Mouse (Mus musculus) liver, embryonic 12.5 days (tissue): ENCODE measurements around the gene Sox5. TPM values are rescaled to one million over a fixed set of nuclear protein-coding genes. Genes with fewer than 3 reads are reported as not detected.

Experiments
- ATAC-seq: fragments of 200-750 bp; cut with Nextera tagmentation; 2 replicates; pipeline ENCODE4 v1.8.0; 2017; ENCODE audit warnings: moderate number of reproducible peaks, mild to moderate bottlenecking, moderate library complexity
- H3K27ac ChIP-seq: fragments of 300-500 bp; sonication (generic); 2 replicates; pipeline ENCODE4 v1.5.1; 2016; ENCODE audit warnings: mild to moderate bottlenecking
- H3K27me3 ChIP-seq: fragments of 300-500 bp; sonication (generic); replicated peaks from 2 replicates; pipeline ENCODE4 v1.6.1; 2016; ENCODE audit warnings: mild to moderate bottlenecking, moderate library complexity
- H3K36me3 ChIP-seq: fragments of 300-500 bp; sonication (generic); 2 replicates; pipeline ENCODE4 v1.6.1; 2016; ENCODE audit warnings: mild to moderate bottlenecking, moderate library complexity
- H3K4me1 ChIP-seq: fragments of 300-500 bp; sonication (generic); 2 replicates; pipeline ENCODE4 v1.6.1; 2016
- H3K4me2 ChIP-seq: fragments of 300-500 bp; sonication (generic); 2 replicates; pipeline ENCODE4 v1.6.1; 2016; ENCODE audit warnings: mild to moderate bottlenecking, moderate library complexity
- H3K4me3 ChIP-seq: fragments of 300-500 bp; sonication (generic); 2 replicates; pipeline ENCODE4 v1.5.1; 2016; ENCODE audit warnings: mild to moderate bottlenecking, moderate library complexity
- H3K9ac ChIP-seq: fragments of 300-500 bp; sonication (generic); 2 replicates; pipeline ENCODE4 v1.6.1; 2016; ENCODE audit warnings: mild to moderate bottlenecking, moderate library complexity
- H3K9me3 ChIP-seq: fragments of 300-500 bp; sonication (generic); replicated peaks from 2 replicates; pipeline ENCODE4 v1.6.1; 2016; ENCODE audit warnings: mild to moderate bottlenecking, moderate library complexity
- WGBS: fragments of 180-500 bp; shearing (Covaris S2); methylation state at CpG from one replicate; pipeline ENCODE4 v1.1.7; 2016; ENCODE audit not compliant: insufficient replicate concordance; 5-methylcytosine and 5-hydroxymethylcytosine counted together
- polyA plus RNA-seq: library from polyadenylated mRNA; unstranded; fragments of >200 nt; fragmentation: Nextera tagmentation; extraction: Ambion mirVana; gene quantifications from 2 replicates; pipeline ENCODE4 v1.2.1, GENCODE M21; 2016

Sox5 gene
- polyA plus RNA-seq, 1 experiment from 2014 or later, result 6.2 TPM

DNA sequence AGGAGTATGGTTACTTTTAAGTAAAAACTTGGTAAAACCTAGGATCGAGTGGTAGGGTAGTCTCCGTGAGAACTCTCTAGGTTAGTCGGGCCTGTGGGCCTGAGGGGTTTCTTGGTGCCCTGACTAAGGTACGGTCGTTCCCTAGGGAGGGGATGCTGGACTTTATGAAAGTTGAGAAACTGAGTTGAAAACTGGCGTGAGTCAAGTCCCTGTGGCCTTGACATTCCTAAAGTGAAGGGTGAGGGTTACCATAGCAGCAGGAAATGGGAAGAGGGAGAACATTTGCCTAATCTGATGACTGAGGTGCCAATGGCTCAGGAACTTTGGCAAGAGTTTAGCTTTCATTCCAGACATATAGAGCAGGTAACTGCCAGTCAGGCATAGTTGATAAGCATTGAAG is 956.7 kb downstream of the Sox5 start:
- no peak overlapping the region for H3K4me3 ChIP-seq
- 67% methylated on average over 6 of the region's 6 CpGs for WGBS
- H3K4me2 ChIP-seq, result no peak overlapping the region
- ATAC-seq, result no peak
- no peaks in the 10 kb centered on the region for H3K36me3 ChIP-seq
- H3K27me3 ChIP-seq, result no peaks in the 10 kb centered on the region
- no peaks in the 10 kb centered on the region for H3K9me3 ChIP-seq
- no peaks in the 10 kb centered on the region for H3K4me1 ChIP-seq
- no peak overlapping the region for H3K27ac ChIP-seq
- no peak overlapping the region for H3K9ac ChIP-seq

DNA sequence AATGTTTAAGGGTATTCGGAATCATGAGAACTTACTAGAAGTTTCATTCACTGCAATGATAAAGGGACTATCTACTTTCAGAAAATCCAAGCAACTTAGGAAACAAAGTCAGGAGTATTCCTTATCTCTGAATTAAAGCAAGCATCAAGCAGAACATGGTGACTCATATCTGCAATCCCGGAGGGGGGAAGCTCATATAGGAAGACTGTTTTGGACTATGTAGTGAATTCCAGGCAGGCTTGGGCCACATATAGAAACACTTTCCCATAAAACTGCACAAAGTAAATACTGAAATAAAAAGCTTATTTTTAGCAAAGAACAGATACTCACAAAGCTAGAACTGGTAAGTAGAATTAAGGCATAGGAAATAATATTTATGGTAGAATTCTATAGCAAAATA is 993.3 kb downstream of the Sox5 start:
- WGBS, result 79% methylated on average over 2 of the region's 2 CpGs
- Histone ChIP-seq H3K9me3 (no peaks in the 10 kb centered on the region), H3K9ac (no peak overlapping the region), H3K4me3 (no peak overlapping the region), H3K36me3 (no peaks in the 10 kb centered on the region), H3K4me2 (no peak overlapping the region), H3K27ac (no peak overlapping the region), H3K27me3 (no peaks in the 10 kb centered on the region), H3K4me1 (no peaks in the 10 kb centered on the region)
- no peak for ATAC-seq

DNA sequence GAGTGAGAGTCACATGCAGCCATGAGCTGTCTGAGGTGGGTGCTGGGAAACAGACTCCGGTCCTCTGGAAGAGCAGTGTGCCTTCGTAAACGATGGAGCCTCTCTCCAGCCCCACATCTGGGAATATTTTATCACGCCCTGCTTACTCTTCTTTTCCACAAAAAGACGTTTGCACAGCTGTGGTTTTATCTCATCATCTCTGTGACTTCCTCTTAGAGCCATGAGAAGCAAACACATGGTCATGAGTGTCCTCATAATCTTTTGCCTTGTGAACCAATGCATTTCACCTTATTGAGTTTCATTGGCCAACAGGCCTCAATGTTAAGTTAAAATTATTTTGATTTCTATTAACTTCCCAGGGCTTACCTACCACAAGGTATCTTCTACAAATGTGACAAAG is 994.4 kb downstream of the Sox5 start:
- Histone ChIP-seq H3K9me3 (no peaks in the 10 kb centered on the region), H3K4me2 (no peak overlapping the region), H3K27me3 (no peaks in the 10 kb centered on the region), H3K4me1 (no peaks in the 10 kb centered on the region), H3K9ac (no peak overlapping the region), H3K27ac (no peak overlapping the region), H3K36me3 (no peaks in the 10 kb centered on the region), H3K4me3 (no peak overlapping the region)
- whole genome bisulfite sequencing, result 51% methylated on average over 5 of the region's 5 CpGs
- no peak for ATAC-seq

DNA sequence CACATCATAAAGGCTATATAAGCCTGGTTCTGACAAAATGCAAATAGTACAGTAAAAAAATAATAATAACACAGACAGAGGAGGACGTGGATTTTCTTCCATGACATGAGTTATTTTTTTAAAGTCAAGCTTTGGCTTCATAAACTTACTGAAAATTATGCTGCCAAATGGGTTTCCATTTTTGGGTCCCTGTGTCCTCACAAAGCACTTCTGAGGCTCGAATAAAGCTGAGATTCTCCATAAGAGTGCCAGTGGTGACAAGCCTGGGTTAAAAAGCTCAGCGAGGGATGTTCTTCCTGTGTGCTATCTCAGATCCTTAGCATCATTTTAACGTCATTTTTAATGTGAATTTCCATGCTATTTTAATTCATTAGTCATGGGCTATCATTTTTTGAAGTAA is 996.1 kb downstream of the Sox5 start:
- no peak for ATAC-seq
- H3K4me2 ChIP-seq, result no peak overlapping the region

More for the DNA sequence above, 996.1 kb downstream of the Sox5 start:
- Histone ChIP-seq H3K27me3 (no peaks in the 10 kb centered on the region), H3K27ac (no peak overlapping the region), H3K4me1 (no peaks in the 10 kb centered on the region), H3K36me3 (no peaks in the 10 kb centered on the region), H3K9ac (no peak overlapping the region), H3K4me3 (no peak overlapping the region), H3K9me3 (no peaks in the 10 kb centered on the region)
- WGBS, result 53% methylated on average over 4 of the region's 4 CpGs
